Mouse (Mus musculus): Measurements from ENCODE around the gene Impg2.

Gene Impg2

DNA sequence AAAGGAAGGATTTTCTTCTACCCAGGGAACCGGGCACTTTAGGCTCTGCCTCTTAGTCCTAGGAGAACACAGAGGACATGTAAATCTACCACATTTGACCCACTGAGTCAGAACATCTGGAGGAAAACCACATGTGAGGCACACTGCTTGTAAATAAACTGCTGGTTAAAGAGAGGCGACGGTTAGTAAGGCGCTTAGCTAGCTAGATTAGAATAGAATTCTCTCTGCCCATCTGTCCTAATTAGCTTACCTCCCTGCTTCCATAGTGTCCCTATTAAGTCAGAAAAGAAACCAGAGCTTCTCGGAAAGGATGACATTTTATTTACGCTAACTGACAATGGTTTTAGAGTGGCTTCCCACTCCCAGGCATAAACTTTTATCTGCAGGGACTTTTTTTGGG is at the start of gene Impg2:
TSS of gene Impg2 (plus strand) at position 263 of the 400 bp plus-strand sequence.
- no peak for DNase-seq (ENCODE audit: low read depth)

DNA sequence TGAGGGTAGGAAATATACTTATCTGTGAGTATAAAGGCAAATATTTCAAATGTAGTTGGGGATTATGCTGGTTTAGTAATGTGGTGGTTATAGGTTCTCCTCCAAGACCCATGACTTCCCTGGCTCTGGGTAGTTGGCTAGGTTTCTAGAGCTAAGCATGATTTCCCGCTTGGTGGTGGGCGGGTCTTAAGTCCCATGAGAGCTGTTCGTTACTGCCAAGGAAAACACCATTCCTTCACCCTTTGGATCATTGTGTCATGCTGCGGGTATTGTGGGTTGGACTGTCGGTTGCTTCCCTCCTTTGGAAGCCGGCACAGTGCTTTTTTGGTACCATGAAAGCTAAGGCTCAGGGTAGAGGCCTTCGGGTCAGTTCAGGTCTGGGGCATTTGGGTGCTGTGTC is 40.6 kb upstream of the Impg2 start:
- no peak for DNase-seq (ENCODE audit: low read depth)

- DNase-seq (ENCODE audit: low read depth) = no peak
Measured at GRCm38 (mm10) chr16:56170247-56170646, 33.9 kb upstream of the Impg2 start.

DNA sequence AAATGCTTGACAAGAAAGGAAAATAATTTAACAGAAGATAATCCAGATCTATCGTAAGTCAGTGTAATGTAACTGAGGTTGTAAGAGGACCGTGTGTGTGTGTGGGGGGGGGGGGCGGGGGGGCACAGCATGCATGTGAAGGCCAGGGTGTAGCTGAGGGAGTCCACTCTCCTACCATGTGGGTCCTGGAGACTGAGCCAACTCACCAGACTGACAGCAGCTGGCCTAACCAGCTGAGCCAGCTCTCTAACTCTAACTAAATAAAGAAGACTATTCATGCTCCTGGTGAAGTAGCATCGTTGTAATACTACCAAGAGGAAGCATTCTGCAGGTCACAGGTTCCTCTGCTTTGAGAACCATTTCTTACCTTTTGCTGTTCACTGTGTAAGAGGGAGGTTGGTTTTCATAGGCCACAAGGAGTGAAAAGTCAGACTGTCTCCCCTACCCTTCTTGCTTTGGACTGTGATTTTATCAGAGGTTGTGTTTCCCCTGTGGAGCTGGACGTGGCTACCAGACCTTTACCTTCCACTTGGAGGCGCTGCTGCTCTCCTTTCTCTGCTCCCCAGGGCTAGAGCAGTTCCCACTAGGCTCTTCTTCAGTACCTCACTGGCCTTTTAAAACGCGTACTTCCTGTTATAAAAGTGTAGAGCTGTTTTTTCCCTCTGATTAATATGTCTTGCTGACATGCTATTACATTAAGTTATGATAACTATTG is 28.1 kb upstream of the Impg2 start:
- peak; percentile 13 for DNase-seq (ENCODE audit: low read depth)

GRCm38 (mm10) chr16:56186863-56187262 is 17.2 kb upstream of the Impg2 start:
- no peak for DNase-seq (ENCODE audit: low read depth)

DNA sequence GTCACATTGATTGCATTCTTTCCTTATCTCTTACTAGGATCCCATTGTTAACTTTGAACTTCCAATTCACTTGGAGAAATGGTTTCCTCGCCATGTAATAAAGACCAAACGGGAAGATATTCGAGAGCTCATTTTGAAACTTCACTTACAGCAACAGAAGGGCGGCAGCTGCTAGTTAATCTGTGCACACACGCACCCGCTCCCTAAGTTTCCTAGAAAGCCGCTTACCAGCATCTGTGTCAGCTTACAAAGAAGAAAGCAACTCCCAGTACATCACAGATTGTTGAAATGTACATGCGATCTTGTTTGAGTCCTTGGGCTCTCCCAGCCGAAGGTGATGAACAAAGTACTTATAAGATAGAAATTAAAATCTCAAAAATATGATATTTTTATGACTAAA is 15.9 kb upstream of the Impg2 start:
- DNase-seq (ENCODE audit: low read depth) = no peak

- DNase-seq (ENCODE audit: low read depth) = no peak
Measured at GRCm38 (mm10) chr16:56212740-56213139, 8.6 kb downstream of the Impg2 start.

- DNase-seq (ENCODE audit: low read depth) = no peak
Measured at GRCm38 (mm10) chr16:56227686-56228085, 23.6 kb downstream of the Impg2 start.

- DNase-seq (ENCODE audit: low read depth) = no peak
Measured at GRCm38 (mm10) chr16:56229455-56229854, 25.3 kb downstream of the Impg2 start.

DNA sequence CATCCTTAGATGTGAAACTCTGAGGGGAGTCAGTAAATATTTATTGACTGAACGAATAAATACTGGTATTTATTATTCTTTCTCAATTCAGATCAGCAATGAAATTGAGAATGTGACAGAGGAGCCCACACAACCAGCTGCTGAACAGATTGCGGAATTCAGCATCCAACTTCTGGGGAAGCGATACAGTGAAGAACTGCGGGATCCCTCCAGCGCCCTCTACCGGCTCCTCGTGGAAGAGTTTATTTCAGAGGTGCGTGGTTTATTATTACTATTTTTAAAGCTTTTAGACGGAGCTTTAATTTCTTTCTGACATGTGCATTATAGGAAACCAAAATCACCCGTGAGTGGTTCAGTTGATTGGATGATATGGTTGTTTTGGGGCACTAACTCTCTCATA is 27.2 kb downstream of the Impg2 start:
- DNase-seq (ENCODE audit: low read depth) = peak; percentile 23

GRCm38 (mm10) chr16:56232736-56233135 is 28.6 kb downstream of the Impg2 start:
- DNase-seq (ENCODE audit: low read depth) = no peak

GRCm38 (mm10) chr16:56246031-56246430 is 41.9 kb downstream of the Impg2 start:
- no peak for DNase-seq (ENCODE audit: low read depth)

DNA sequence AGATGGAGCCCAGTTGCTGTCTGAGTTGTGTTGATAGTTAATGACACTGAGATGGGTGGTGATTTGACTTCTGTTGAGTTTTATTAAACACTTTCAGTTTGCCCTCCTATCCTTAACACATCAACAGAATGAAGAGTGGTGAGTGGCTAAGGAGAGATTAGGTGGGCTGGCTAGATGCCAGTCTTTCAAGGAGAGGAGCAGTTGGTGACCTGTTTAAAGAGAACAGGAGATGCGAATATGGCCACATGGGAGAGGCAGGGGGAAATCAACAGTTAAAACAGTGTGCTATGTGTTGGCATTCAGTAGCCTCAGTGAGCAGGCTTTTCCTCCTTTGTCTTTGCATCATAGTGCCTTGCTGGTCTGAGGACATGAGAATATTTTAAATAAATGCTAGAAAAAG is 69.8 kb downstream of the Impg2 start:
- DNase-seq (ENCODE audit: low read depth) = no peak

- DNase-seq (ENCODE audit: low read depth) = no peak
Measured at GRCm38 (mm10) chr16:56279060-56279459, 74.9 kb downstream of the Impg2 start.

DNA sequence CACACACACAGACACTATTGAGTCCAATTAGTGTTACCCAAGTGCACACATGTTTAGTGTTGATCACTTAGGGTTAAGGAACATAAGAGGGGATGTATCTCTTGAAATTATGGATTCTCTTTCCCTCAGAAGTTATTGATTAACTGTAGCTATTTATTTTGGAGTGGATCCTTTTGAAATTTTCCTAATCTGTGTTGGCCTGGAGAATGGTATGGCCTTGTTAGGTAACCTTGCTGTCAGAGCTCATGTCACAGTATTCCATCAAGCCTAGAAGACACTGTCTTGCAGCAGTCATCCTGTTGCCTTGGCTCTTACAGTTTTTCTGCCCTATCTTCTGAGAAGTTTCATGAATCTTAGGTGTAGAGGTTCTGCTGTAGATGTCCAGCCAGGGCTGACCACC is 75.6 kb downstream of the Impg2 start:
- no peak for DNase-seq (ENCODE audit: low read depth)

DNA sequence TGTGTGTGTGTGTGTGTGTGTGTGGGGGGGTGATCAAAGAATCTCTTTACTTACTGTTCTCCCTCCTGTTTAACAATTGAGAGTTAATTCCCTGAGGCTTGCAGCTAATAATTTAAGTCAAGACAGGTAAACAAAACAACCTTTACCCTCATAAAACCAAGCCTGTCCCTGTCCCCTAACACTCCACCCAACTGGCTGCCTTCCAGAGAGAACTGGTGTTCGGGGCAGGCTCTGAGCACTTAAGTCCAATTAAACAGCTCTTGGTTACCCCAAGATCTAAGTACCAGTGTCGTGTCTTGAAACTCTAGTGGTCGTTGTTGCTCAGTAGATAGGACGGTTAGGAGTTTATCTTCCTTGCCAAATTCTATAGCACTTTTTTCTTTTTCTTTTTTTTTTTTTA is 77.2 kb downstream of the Impg2 start:
- no peak for DNase-seq (ENCODE audit: low read depth)

DNA sequence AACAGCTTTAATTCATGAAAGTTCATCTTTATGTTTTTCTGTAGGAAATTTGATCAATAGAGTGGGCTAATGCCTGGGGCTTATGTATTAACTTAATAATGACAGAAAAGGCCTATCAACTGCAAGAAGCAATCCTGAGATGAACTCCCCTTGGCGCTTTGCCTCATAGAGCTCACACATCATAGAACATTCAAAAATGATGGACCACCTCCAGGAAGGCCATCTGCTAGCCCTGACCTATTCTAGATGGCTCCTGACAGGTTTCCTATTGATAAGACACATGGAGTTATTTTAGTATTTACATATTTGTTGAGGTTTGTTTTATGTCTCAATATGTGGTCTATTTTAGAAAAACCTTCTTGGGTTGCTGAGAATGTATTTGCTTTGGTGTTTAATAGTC is 79.2 kb downstream of the Impg2 start:
- no peak for DNase-seq (ENCODE audit: low read depth)

DNA sequence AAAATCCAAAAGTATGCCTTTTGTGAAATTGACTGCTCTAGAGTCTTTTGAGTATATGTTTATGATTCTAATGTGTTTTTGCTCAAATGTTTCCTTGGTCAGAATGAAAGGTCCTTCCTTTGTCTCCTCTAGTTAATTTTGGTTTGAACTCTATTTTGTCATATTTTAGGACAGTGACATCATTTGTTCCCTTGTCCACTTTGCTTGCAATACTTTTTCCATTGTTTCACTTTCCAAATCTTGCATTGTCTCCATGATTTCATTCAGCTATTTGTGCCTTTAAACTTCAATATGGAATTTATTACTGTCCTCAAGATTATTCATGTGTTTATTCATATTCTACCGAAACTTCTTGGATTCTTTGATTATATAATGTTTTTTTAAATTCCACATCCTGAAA is 79.8 kb downstream of the Impg2 start:
- no peak for DNase-seq (ENCODE audit: low read depth)

DNA sequence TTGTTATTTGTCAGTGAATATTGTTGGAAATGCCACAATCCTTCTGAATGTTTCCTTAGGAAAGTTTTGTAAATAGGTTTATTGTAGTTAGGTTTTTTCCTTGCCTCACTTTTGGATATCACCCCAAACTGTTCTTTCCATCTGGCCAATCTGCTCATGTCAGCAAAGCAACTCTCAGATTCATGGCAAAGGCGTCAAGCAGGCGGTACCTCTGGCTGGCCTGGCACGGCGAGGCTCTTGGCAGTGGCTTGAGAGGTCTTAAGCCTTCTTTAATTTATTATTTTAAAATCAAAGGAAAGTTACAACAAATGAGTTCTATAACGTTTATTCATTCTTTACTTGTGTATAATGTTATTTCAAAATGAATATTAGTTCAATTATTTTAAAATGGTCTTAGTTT is 82.0 kb downstream of the Impg2 start:
- no peak for DNase-seq (ENCODE audit: low read depth)

DNA sequence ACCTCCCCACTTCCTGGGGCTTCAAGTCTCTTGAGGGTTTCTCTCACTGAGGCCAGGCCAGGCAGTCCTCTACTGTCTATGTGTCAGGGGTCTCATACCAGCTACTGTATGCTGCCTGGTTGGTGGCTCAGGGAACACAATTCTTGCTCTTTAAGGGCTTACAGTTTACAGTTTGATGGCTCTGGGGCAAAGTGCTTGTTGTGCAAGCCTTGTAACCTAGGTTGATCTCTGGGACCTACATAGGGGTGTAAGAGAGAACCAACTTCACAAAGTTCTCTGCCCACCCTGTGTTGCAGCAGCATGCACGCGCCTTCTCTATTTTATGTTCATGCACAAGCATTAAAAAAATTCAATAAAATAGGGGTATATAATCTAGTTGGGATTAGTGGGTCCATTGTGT is 82.9 kb downstream of the Impg2 start:
- DNase-seq (ENCODE audit: low read depth) = no peak

GRCm38 (mm10) chr16:56294887-56295286 is 90.8 kb downstream of the Impg2 start:
- DNase-seq (ENCODE audit: low read depth) = no peak

GRCm38 (mm10) chr16:56295888-56296648 is 92.0 kb downstream of the Impg2 start:
- no peak for DNase-seq (ENCODE audit: low read depth)

DNA sequence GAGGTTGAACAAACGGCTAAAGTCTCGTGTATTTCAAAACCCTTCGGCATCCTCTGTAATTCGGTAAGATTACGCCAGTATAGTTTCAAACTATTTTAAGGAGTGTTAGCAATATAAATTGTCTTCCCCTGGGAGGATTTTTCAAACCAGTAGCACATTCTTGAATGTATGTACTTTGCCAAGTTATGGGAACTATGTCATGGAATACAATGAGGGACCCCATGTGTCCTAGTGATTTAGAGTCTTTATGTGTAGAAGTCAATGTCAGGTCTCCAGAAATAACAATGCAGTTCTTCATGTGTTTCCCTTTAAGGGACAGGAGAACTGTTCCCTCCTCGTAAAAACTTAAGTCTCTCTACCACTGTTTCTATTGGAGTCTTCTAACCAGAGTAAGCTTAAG is 94.1 kb downstream of the Impg2 start:
- no peak for DNase-seq (ENCODE audit: low read depth)

- no peak for DNase-seq (ENCODE audit: low read depth)
Measured at GRCm38 (mm10) chr16:56298836-56299235, 94.7 kb downstream of the Impg2 start.
